Mouse (Mus musculus): ENCODE measurements around the gene Txndc15.

- TF ChIP-seq POLR2A (IDR thresholded peaks at IDR 0.05; ENCODE audit: borderline replicate concordance, low read depth, low read length) (no peak), CTCF (IDR thresholded peaks at IDR 0.05; ENCODE audit: low read depth, low read length) (no peak)
These were observed 26.4 kb upstream of the Txndc15 start for GRCm38 (mm10) chr13:55687927-55688602.
